Mouse (Mus musculus): ENCODE results near the gene Tjp3. TPM values are rescaled to one million over a fixed set of nuclear protein-coding genes. Genes with fewer than 3 reads are reported as not detected.

Tjp3 gene
- polyA plus RNA-seq, 1 experiment = 9.8 TPM

DNA sequence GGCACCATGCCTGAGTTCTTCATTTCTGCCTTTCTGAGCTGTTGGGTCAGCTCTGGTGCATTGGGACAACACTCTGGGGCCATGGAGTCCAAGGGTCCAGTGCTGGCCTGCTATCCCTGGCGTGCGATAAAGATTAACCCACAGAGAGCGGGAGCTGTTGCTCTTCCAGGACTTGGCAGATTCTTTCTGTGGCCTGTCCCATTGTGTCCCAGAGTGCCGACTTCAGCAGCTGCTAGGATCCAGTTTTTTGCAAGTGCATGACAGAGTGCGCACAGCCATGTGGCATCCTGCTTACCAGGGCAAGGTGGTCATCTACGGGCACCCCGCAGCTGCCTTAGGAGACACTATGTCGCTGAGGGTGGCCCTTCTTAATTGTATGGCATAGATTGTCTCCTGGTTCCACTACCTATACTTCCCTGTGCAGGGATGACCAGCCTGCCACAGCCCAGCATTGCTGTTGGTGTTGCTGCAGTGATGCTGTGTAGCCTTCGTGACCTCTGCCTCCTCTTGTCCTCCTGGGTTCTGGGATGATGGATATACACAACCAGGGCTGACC is 9.0 kb upstream of the Tjp3 start:
- peak overlapping the region; percentile 94 for H3K27ac ChIP-seq (ENCODE audit: insufficient read depth, low read depth, low read length)
- no peak overlapping the region for H3K4me3 ChIP-seq (ENCODE audit: insufficient read depth, low read length)
- peaks cover 81% of the 10 kb centered on the region for H3K4me1 ChIP-seq (ENCODE audit: control insufficient read depth, insufficient read depth, low read length)
- TF ChIP-seq POLR2A (IDR thresholded peaks at IDR 0.05; ENCODE audit: borderline replicate concordance, low read depth, low read length) (no peak), CTCF (IDR thresholded peaks at IDR 0.05; ENCODE audit: low read depth, low read length) (no peak)

GRCm38 (mm10) chr10:81299585-81300351 is 8.4 kb upstream of the Tjp3 start:
- TF ChIP-seq CTCF (IDR thresholded peaks at IDR 0.05; ENCODE audit: low read depth, low read length) = no peak
- no peak for TF ChIP-seq POLR2A (IDR thresholded peaks at IDR 0.05; ENCODE audit: borderline replicate concordance, low read depth, low read length)
- no peak overlapping the region for H3K4me3 ChIP-seq (ENCODE audit: insufficient read depth, low read length)

DNA sequence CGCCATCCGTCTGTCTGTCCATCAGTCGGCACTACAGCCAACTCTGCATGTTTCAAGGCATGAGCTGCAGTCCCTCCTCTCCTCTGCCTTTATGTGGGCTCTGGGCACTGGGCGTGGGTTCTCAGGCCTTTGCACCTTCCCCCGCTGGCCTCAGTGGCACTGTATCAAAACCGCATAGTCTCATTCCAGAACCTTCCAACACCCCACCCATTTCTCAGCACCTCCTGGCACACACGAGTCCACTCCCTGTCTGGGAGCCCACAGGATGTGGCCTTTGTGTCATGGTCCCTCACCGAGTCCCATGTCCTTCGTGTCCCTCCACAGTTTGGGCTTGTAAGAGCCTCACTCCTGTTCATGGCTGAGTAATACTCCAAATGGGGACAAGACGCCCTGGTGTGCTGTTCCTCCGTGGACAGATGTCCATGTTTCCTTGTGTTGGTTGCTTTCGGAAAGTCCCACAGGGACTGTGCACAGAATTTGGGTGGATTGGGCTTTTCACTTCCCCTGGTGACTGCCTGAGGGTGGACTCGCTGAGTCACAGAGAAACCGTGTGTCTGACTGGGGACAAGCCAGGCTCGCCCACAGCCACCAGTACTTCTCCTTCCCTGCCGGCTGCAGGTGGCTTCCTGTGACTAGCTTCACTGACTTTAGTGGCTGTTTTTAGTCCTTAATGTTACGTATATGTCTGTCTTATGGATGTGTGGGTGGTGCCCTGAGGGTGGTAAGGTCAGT is 7.2 kb upstream of the Tjp3 start:
- no peak for TF ChIP-seq CTCF (IDR thresholded peaks at IDR 0.05; ENCODE audit: low read depth, low read length)

More at GRCm38 (mm10) chr10:81299585-81300351, 8.4 kb upstream of the Tjp3 start:
- H3K4me1 ChIP-seq (ENCODE audit: control insufficient read depth, insufficient read depth, low read length) = peaks cover 84% of the 10 kb centered on the region
- peak overlapping the region; percentile 94 for H3K27ac ChIP-seq (ENCODE audit: insufficient read depth, low read depth, low read length)

GRCm38 (mm10) chr10:81297845-81298244 is 6.5 kb upstream of the Tjp3 start:
- peak overlapping the region; percentile 44 for H3K4me3 ChIP-seq (ENCODE audit: insufficient read depth, low read length)
- peak overlapping the region; percentile 94 for H3K27ac ChIP-seq (ENCODE audit: insufficient read depth, low read depth, low read length)
- TF ChIP-seq POLR2A (IDR thresholded peaks at IDR 0.05; ENCODE audit: borderline replicate concordance, low read depth, low read length) (0 out of 2 replicates have a peak, but pooled peaks have one; percentile 28), CTCF (IDR thresholded peaks at IDR 0.05; ENCODE audit: low read depth, low read length) (no peak)
- H3K4me1 ChIP-seq (ENCODE audit: control insufficient read depth, insufficient read depth, low read length) = peaks cover 72% of the 10 kb centered on the region

More for the DNA sequence above, 7.2 kb upstream of the Tjp3 start:
- H3K4me3 ChIP-seq (ENCODE audit: insufficient read depth, low read length) = peak overlapping the region; percentile 44
- peaks cover 79% of the 10 kb centered on the region for H3K4me1 ChIP-seq (ENCODE audit: control insufficient read depth, insufficient read depth, low read length)
- peak overlapping the region; percentile 94 for H3K27ac ChIP-seq (ENCODE audit: insufficient read depth, low read depth, low read length)

- Histone ChIP-seq H3K4me3 (ENCODE audit: insufficient read depth, low read length) (peak overlapping the region; percentile 44), H3K27ac (ENCODE audit: insufficient read depth, low read depth, low read length) (peak overlapping the region; percentile 94), H3K4me1 (ENCODE audit: control insufficient read depth, insufficient read depth, low read length) (peaks cover 67% of the 10 kb centered on the region)
- TF ChIP-seq POLR2A (IDR thresholded peaks at IDR 0.05; ENCODE audit: borderline replicate concordance, low read depth, low read length) (no peak), CTCF (IDR thresholded peaks at IDR 0.05; ENCODE audit: low read depth, low read length) (no peak)
Observed at GRCm38 (mm10) chr10:81297246-81297645, 5.9 kb upstream of the Tjp3 start.

GRCm38 (mm10) chr10:81295185-81295584 is 3.8 kb upstream of the Tjp3 start:
- TF ChIP-seq CTCF (IDR thresholded peaks at IDR 0.05; ENCODE audit: low read depth, low read length) (no peak), POLR2A (IDR thresholded peaks at IDR 0.05; ENCODE audit: borderline replicate concordance, low read depth, low read length) (no peak)
- Histone ChIP-seq H3K27ac (ENCODE audit: insufficient read depth, low read depth, low read length) (no peak overlapping the region), H3K4me3 (ENCODE audit: insufficient read depth, low read length) (peak overlapping the region; percentile 94; the same call in 1 of the 2 replicates), H3K4me1 (ENCODE audit: control insufficient read depth, insufficient read depth, low read length) (peaks cover 62% of the 10 kb centered on the region)

GRCm38 (mm10) chr10:81294442-81294841 is 3.1 kb upstream of the Tjp3 start:
- H3K4me1 ChIP-seq (ENCODE audit: control insufficient read depth, insufficient read depth, low read length) = peaks cover 55% of the 10 kb centered on the region
- H3K4me3 ChIP-seq (ENCODE audit: insufficient read depth, low read length) = peak overlapping the region; percentile 94
- H3K27ac ChIP-seq (ENCODE audit: insufficient read depth, low read depth, low read length) = no peak overlapping the region
- TF ChIP-seq POLR2A (IDR thresholded peaks at IDR 0.05; ENCODE audit: borderline replicate concordance, low read depth, low read length) (no peak), CTCF (IDR thresholded peaks at IDR 0.05; ENCODE audit: low read depth, low read length) (no peak)

DNA sequence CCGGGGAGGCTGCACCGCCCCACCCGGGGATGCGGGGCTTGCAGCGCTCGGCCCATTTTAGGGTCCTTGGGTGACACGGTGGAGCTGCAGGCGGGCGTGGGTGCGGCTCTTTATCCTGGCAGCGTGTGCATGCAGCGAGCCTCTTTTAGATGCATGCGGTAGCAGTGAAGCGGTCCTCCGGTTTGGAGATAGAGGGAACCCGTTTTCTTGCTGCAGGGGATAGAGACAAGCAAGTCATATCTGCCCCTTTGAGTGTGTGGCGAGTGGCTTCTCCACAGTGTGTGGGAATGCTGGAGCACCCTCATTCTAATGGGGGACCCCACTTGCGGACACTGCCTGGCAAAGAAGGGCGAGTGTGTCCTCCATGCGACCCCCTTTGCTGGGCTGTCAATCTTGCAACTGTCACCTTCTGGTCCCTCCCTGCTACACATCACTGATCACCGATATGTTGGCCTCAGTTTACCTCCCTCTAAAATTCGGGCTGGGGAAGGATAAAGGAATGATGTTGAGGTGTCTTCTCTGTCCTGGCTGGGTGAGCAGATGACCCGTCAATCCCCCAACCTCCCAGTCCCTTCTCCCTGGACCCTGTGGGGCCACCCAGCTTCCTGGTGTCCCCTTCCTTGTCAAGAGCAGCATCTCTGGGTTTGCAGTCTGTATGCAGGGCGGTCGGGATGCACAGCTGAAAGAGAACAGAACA is 2.1 kb upstream of the Tjp3 start:
- peaks cover 45% of the 10 kb centered on the region for H3K4me1 ChIP-seq (ENCODE audit: control insufficient read depth, insufficient read depth, low read length)
- TF ChIP-seq POLR2A (IDR thresholded peaks at IDR 0.05; ENCODE audit: borderline replicate concordance, low read depth, low read length) = no peak
- no peak for TF ChIP-seq CTCF (IDR thresholded peaks at IDR 0.05; ENCODE audit: low read depth, low read length)
- H3K4me3 ChIP-seq (ENCODE audit: insufficient read depth, low read length) = peak overlapping the region; percentile 94
- H3K27ac ChIP-seq (ENCODE audit: insufficient read depth, low read depth, low read length) = peak overlapping the region; percentile 69

GRCm38 (mm10) chr10:81292554-81293333 is 1.4 kb upstream of the Tjp3 start, which contains the start of gene Pip5k1c:
Gene Pip5k1c, plus strand, starts transcription at chr10:81292963.
- 0 out of 2 replicates have a peak, but pooled peaks have one; percentile 11 for TF ChIP-seq POLR2A (IDR thresholded peaks at IDR 0.05; ENCODE audit: borderline replicate concordance, low read depth, low read length)
- peak; percentile 91 for TF ChIP-seq CTCF (IDR thresholded peaks at IDR 0.05; ENCODE audit: low read depth, low read length)
- H3K27ac ChIP-seq (ENCODE audit: insufficient read depth, low read depth, low read length) = peak within 1 kb of the TSS; percentile 69
- peaks cover 40% of the 10 kb centered on the region for H3K4me1 ChIP-seq (ENCODE audit: control insufficient read depth, insufficient read depth, low read length)
- H3K4me3 ChIP-seq (ENCODE audit: insufficient read depth, low read length) = peak within 1 kb of the TSS; percentile 94

Data from bone marrow macrophage, adult 2 months (primary cell).